Mouse (Mus musculus): ENCODE measurements around the gene 6430550D23Rik. TPM values are rescaled to one million over a fixed set of nuclear protein-coding genes. Genes with fewer than 3 reads are reported as not detected.

The 6430550D23Rik gene
- 0.04 and 0.58 TPM in 2 replicates for total RNA-seq (2014; rRNA removed; ENCODE audit: low replicate concordance)
- 0.10 and 0.65 TPM in 2 replicates for polyA plus RNA-seq (2015; fragmentation: Nextera tagmentation; extraction: Ambion mirVana)

GRCm38 (mm10) chr2:156007888-156008532 is at the start of gene 6430550D23Rik, which contains the start of gene Ergic3:
6430550D23Rik (minus strand) TSS chr2:156007977.
Ergic3 (plus strand) TSS chr2:156008045.
- H3K9ac ChIP-seq (replicated peaks; ENCODE audit: low read depth, low read length), result peak within 1 kb of the TSS; percentile 81
- under 1% methylated on average over 44 of the region's 45 CpGs for WGBS
- H3K27ac ChIP-seq (ENCODE audit: low read depth), result peak within 1 kb of the TSS; percentile 66
- H3K36me3 ChIP-seq (replicated peaks; ENCODE audit: control insufficient read depth, insufficient read depth, low read length), result peaks cover 33% of the 10 kb centered on the region
- H3K4me1 ChIP-seq (ENCODE audit: control insufficient read depth, insufficient read depth), result no peaks in the 10 kb centered on the region
- H3K27me3 ChIP-seq (ENCODE audit: control insufficient read depth, insufficient read depth, low read length), result no peaks in the 10 kb centered on the region
- no peak for TF ChIP-seq EP300 (IDR thresholded peaks at IDR 0.05; ENCODE audit: low read depth)
- no peak for TF ChIP-seq CTCF (IDR thresholded peaks at IDR 0.05; ENCODE audit: low read depth)
- H3K4me3 ChIP-seq (ENCODE audit: low read depth, low read length), result peak within 1 kb of the TSS; percentile 91
- peak within 1 kb of the TSS; percentile 89 for H3K4me2 ChIP-seq (ENCODE audit: low read depth, low read length)
- peak; percentile 100 for ATAC-seq (ENCODE audit: insufficient read depth, low read depth)
- DNase-seq (ENCODE audit: low spot score), result peak; percentile 96
- no peaks in the 10 kb centered on the region for H3K9me3 ChIP-seq (replicated peaks; ENCODE audit: control insufficient read depth, low read length)

GRCm38 (mm10) chr2:156052816-156053215 is 45.0 kb upstream of the 6430550D23Rik start, which contains the start of gene Fer1l4:
Fer1l4 (minus strand) TSS chr2:156052947.
- TF ChIP-seq EP300 (IDR thresholded peaks at IDR 0.05; ENCODE audit: low read depth) (no peak), CTCF (IDR thresholded peaks at IDR 0.05; ENCODE audit: low read depth) (no peak)
- Histone ChIP-seq H3K4me2 (ENCODE audit: low read depth, low read length) (no peak within 1 kb of the TSS), H3K27ac (ENCODE audit: low read depth) (no peak within 1 kb of the TSS), H3K9ac (replicated peaks; ENCODE audit: low read depth, low read length) (no peak within 1 kb of the TSS), H3K9me3 (replicated peaks; ENCODE audit: control insufficient read depth, low read length) (no peaks in the 10 kb centered on the region), H3K4me3 (ENCODE audit: low read depth, low read length) (no peak within 1 kb of the TSS), H3K4me1 (ENCODE audit: control insufficient read depth, insufficient read depth) (no peaks in the 10 kb centered on the region), H3K36me3 (replicated peaks; ENCODE audit: control insufficient read depth, insufficient read depth, low read length) (no peaks in the 10 kb centered on the region), H3K27me3 (ENCODE audit: control insufficient read depth, insufficient read depth, low read length) (peaks cover 8% of the 10 kb centered on the region; the same call in 1 of the 2 replicates)
- ATAC-seq (ENCODE audit: insufficient read depth, low read depth) (no peak), DNase-seq (ENCODE audit: low spot score) (no peak)
- WGBS, result 67% methylated on average over 9 of the region's 9 CpGs

DNA sequence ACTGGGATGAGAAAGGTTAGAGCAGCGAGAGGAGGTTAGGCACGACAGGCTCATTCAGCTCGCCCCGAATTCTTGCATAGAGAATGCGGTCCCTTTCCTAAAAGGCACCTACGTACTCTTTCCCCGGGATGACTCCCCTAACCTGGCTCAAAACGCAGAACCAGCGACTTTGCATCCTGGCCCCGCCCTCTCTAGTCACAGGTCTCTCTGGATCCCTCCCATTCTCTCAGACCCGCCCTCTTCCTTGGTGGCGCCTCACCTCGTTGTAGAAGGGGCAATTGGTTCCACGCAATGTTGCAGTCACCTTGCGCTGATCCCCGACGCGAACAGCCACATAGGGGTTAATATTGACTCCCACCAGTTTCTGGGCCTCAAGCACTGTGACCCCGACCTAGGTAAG is 40.2 kb upstream of the 6430550D23Rik start:
- no peak for ATAC-seq (ENCODE audit: insufficient read depth, low read depth)
- Histone ChIP-seq H3K4me3 (ENCODE audit: low read depth, low read length) (no peak overlapping the region), H3K27me3 (ENCODE audit: control insufficient read depth, insufficient read depth, low read length) (peaks cover 17% of the 10 kb centered on the region; the same call in 1 of the 2 replicates)

DNA sequence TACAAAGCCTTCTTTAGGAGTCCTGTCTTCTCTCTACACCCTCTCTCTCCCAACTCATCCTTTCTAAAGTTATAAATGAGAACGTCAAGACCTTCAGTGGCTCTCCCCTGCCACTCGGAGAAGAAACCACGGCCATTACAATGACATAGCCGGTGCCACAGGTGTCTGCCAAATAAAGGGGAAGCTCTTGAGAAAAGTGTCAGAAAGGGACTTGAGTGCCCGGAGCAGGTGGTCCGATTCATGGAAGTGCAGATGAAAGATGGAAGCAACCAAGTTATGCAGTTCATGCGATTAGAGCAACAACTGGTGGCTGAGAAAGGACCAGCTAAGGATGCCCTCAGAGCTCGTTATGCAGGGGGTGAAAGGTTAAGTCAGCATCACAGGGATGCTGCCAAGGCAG is 35.1 kb upstream of the 6430550D23Rik start:
- no peak overlapping the region for H3K4me3 ChIP-seq (ENCODE audit: low read depth, low read length)
- H3K27ac ChIP-seq (ENCODE audit: low read depth), result no peak overlapping the region

More for the DNA sequence above, 40.2 kb upstream of the 6430550D23Rik start:
- WGBS, result 9% methylated on average over 19 of the region's 19 CpGs
- TF ChIP-seq EP300 (IDR thresholded peaks at IDR 0.05; ENCODE audit: low read depth) (no peak), CTCF (IDR thresholded peaks at IDR 0.05; ENCODE audit: low read depth) (no peak)
- H3K9ac ChIP-seq (replicated peaks; ENCODE audit: low read depth, low read length), result no peak overlapping the region
- H3K27ac ChIP-seq (ENCODE audit: low read depth), result no peak overlapping the region
- no peak overlapping the region for H3K4me2 ChIP-seq (ENCODE audit: low read depth, low read length)
- no peaks in the 10 kb centered on the region for H3K36me3 ChIP-seq (replicated peaks; ENCODE audit: control insufficient read depth, insufficient read depth, low read length)
- no peaks in the 10 kb centered on the region for H3K4me1 ChIP-seq (ENCODE audit: control insufficient read depth, insufficient read depth)
- no peak for DNase-seq (ENCODE audit: low spot score)
- H3K9me3 ChIP-seq (replicated peaks; ENCODE audit: control insufficient read depth, low read length), result no peaks in the 10 kb centered on the region

DNA sequence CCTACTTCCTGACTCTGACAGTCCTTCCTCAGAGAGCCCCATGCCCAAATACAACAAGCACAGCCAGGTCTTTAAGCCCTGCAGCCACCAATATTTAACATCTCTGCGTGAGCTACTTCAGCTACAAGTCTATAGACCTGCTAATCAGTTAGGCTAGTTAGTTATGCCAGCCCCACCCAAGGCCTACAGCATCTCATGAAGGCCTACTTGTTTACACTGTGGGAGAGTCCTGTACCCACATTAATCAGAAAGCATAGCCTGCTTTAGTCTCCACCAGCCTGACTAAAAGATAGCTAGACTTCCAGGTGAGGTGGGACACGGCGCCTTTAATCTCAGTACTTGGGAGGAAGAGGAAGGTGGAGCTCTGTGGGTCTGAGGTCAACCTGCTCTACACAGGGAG is 31.6 kb upstream of the 6430550D23Rik start:
- no peak overlapping the region for H3K4me2 ChIP-seq (ENCODE audit: low read depth, low read length)
- H3K36me3 ChIP-seq (replicated peaks; ENCODE audit: control insufficient read depth, insufficient read depth, low read length), result no peaks in the 10 kb centered on the region
- 83% methylated on average over 3 of the region's 3 CpGs for WGBS
- H3K27me3 ChIP-seq (ENCODE audit: control insufficient read depth, insufficient read depth, low read length), result no peaks in the 10 kb centered on the region
- H3K9me3 ChIP-seq (replicated peaks; ENCODE audit: control insufficient read depth, low read length), result no peaks in the 10 kb centered on the region
- no peak overlapping the region for H3K27ac ChIP-seq (ENCODE audit: low read depth)
- DNase-seq (ENCODE audit: low spot score) (no peak), ATAC-seq (ENCODE audit: insufficient read depth, low read depth) (no peak)
- no peak overlapping the region for H3K9ac ChIP-seq (replicated peaks; ENCODE audit: low read depth, low read length)
- H3K4me3 ChIP-seq (ENCODE audit: low read depth, low read length), result no peak overlapping the region
- no peak for TF ChIP-seq CTCF (IDR thresholded peaks at IDR 0.05; ENCODE audit: low read depth)
- no peak for TF ChIP-seq EP300 (IDR thresholded peaks at IDR 0.05; ENCODE audit: low read depth)
- no peaks in the 10 kb centered on the region for H3K4me1 ChIP-seq (ENCODE audit: control insufficient read depth, insufficient read depth)

More for the DNA sequence above, 35.1 kb upstream of the 6430550D23Rik start:
- Histone ChIP-seq H3K4me1 (ENCODE audit: control insufficient read depth, insufficient read depth) (no peaks in the 10 kb centered on the region), H3K9ac (replicated peaks; ENCODE audit: low read depth, low read length) (no peak overlapping the region), H3K36me3 (replicated peaks; ENCODE audit: control insufficient read depth, insufficient read depth, low read length) (no peaks in the 10 kb centered on the region), H3K9me3 (replicated peaks; ENCODE audit: control insufficient read depth, low read length) (no peaks in the 10 kb centered on the region), H3K27me3 (ENCODE audit: control insufficient read depth, insufficient read depth, low read length) (peaks cover 10% of the 10 kb centered on the region; the same call in 1 of the 2 replicates), H3K4me2 (ENCODE audit: low read depth, low read length) (no peak overlapping the region)
- no peak for ATAC-seq (ENCODE audit: insufficient read depth, low read depth)
- 79% methylated on average over 8 of the region's 8 CpGs for WGBS
- TF ChIP-seq CTCF (IDR thresholded peaks at IDR 0.05; ENCODE audit: low read depth), result no peak
- no peak for TF ChIP-seq EP300 (IDR thresholded peaks at IDR 0.05; ENCODE audit: low read depth)
- DNase-seq (ENCODE audit: low spot score), result no peak
